Mouse (Mus musculus) urinary bladder, postnatal 10 days (tissue): Measurements from ENCODE around the gene Acad12.

Experiments
- DNase-seq: peaks from one replicate; pipeline ENCODE4 v3.0.0; 2022; ENCODE audit warnings: low spot score

Acad12 gene

DNA sequence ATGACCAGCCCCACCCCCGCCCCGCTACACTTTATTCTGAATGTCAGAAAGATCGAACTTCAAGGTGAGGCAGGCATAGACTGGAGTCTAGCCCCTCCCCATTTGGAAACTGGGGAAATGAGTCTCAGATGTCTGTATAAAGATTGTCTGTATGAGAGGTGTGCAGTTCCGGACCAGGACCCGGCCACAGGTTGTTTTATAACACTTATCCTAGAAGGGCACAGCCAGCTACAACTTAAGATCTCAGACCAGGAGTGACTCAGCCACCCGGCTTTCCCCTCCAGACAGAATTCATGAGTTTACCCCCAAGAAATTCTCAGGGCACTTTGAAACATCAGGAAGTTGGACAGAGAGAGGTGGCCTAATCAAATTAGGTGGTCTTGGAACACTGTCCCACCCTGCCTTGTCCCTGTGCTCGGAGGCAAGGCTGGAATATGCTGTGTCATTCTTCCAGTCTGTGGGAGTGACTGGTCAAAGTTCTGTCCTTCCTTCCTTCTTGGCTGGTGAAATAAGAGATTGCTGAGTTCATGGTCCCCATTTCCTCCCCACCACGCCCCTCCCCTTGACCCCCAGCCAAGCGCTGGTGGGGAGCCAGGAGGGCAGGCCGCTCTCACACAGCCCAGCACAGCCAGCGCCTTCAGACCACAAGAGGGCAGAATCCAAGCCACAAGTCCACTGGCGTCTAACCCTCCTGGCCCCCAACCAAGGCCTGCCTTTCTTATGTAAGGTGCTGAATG lies 34.8 kb downstream of the Acad12 start:
- DNase-seq, result peak; percentile 67

GRCm38 (mm10) chr5:121581945-121582344 lies 36.8 kb downstream of the Acad12 start:
- no peak for DNase-seq

DNA sequence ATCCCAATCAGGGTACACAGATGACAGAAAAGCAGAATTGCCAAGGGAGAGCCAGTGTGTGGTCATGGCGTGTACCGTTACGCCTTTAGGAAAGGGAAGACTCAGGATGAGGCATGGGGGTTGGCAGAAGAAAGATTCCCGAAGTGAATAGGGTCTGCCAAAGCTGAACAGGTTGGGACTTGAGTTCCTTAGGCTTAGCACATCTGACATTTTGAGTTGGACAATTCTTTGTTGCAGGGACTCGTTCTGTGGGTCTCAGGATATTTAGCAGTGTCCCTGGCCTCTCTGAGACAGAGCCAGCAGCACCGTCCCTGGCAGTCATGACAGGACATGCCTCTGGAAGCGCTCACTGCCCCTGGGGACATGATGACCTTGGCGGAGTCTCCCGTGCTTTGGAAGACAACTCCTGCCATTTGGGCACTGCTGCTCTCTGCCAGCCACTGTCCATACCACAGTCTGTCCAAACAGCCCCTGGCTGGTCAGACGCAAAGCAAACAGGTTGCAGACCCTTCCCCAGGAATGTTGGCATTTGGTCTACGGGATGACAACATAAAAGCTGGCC lies 41.7 kb downstream of the Acad12 start:
- no peak for DNase-seq

DNA sequence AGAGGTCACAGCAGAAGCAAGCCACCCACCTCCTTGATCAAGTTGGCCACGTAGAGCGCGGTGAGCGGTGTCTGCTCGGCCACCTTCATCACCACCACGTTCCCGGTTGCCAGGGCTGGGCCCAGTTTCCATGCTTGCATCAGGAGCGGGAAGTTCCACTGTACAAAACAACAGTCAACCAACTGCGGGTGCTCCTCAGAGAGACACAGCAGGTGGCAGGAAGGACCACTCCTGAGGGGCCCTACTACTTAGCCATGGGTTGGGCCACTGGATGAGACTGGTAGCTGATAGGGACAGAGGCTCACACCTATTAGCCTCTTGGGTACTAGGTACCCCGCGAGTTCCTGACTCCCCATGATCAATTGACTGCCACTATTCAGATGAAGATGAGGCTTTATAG lies 42.9 kb downstream of the Acad12 start:
- no peak for DNase-seq

- no peak for DNase-seq
These were observed 44.6 kb downstream of the Acad12 start for GRCm38 (mm10) chr5:121574145-121574544.

- no peak for DNase-seq
These were observed 48.0 kb downstream of the Acad12 start for GRCm38 (mm10) chr5:121570787-121571186.

GRCm38 (mm10) chr5:121569881-121570420 lies 48.8 kb downstream of the Acad12 start:
- DNase-seq, result no peak

GRCm38 (mm10) chr5:121566035-121566681 lies 52.6 kb downstream of the Acad12 start:
- DNase-seq, result no peak

DNA sequence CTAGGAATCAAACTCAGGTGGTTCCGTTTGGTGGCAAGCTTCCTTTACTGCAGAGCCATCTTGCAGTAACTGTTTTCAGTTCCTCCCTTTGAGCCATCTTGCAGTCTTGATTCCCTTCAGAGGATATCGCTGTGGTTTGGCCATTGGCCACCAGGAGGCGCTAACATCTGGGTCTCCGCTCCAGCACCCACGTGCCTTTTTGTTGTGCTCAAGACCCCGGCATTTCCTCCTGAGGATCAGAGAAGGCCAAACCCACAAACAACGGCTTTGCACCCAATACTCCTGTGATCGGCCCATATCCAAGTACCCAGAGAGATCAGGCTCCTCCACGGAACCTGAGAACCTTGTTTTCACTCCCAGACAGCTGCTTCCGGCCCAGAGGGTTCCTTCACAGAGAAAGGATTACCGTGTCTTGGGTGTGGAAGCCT lies 54.3 kb downstream of the Acad12 start:
- DNase-seq, result peak; percentile 61

GRCm38 (mm10) chr5:121562436-121562835 lies 56.3 kb downstream of the Acad12 start:
- no peak for DNase-seq

- DNase-seq, result no peak
These were observed 69.5 kb downstream of the Acad12 start for GRCm38 (mm10) chr5:121549196-121549595.

DNA sequence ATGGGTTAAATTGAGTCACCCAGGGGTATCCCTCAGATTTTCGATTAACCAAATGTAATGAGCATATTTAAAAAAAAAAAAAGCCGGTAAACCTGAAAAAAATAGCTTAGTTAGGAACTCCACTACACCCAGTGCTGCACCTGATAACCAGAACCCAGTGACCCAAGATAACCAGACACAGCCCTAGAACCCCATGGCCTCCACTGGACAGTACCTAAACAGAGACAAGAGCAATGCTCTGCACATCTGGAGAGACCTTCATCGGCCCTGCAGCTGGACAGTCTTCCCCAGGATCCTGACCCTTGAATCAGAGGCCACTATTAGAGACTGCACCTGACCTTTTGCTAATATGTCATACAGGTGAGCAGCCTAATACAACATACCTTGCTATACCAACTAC lies 71.7 kb downstream of the Acad12 start:
- no peak for DNase-seq
